Mouse (Mus musculus): ENCODE results near the gene Spin2c. TPM values are rescaled to one million over a fixed set of nuclear protein-coding genes. Genes with fewer than 3 reads are reported as not detected.

Gene Spin2c
- not detected for total RNA-seq (2021)
- long read RNA-seq, experiment 1: 0 reads
- long read RNA-seq, experiment 2: 0 reads

- no peak for DNase-seq
These were observed at the start of gene Spin2c for GRCm38 (mm10) chrX:153831951-153832561. Gene Spin2c (plus strand): TSS chrX:153832225.

- DNase-seq: no peak
These were observed 581 bp downstream of the Spin2c start for GRCm38 (mm10) chrX:153832606-153833005.

Other genes with a start within 250 kb of the Spin2c start
- 1 to 10 TPM; 2.8 to 3.3 TPM for gene Kctd12b, start 135.8 kb upstream of the Spin2c start, total RNA-seq (2021)
- gene Nbdy, start 108.6 kb upstream of the Spin2c start, total RNA-seq (2021): 10 to 100 TPM; 13.1 to 19.5 TPM
- not detected for gene Samt1, start 180.4 kb downstream of the Spin2c start, total RNA-seq (2021)
- not detected for gene 4921511M17Rik, start 201.6 kb downstream of the Spin2c start, total RNA-seq (2021)
- not detected for gene Gm10057, start 222.8 kb downstream of the Spin2c start, total RNA-seq (2021)